Mouse (Mus musculus) c-Kit-positive CD71-positive TER-119-positive erythroid progenitor cells, embryonic 14.5 days (primary cell): ENCODE data around the gene Med12l.

Experiments used
- DNase-seq: peaks from one replicate; pipeline ENCODE4 v3.0.0-alpha.2; 2013; ENCODE audit warnings: low spot score

The Med12l gene

DNA sequence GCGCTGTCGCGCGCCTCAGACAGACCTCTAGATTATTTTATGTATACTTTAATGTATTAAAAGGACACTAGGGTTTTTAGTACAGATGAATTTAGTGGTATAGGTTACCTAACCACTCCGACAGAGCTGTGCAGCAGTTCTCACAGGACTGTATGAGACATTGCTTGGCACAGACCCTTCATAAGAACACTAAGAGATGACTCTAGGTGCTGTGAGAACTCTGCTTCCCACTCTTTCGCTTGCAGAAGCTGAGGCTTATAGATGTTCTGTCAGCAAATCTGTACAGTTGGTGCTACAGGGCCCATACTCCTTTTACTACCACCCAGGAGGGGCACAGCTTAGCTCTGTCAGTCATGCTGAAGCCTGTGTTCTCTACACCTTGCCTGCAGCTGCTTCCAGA lies 186.0 kb downstream of the Med12l start:
- DNase-seq, result no peak

DNA sequence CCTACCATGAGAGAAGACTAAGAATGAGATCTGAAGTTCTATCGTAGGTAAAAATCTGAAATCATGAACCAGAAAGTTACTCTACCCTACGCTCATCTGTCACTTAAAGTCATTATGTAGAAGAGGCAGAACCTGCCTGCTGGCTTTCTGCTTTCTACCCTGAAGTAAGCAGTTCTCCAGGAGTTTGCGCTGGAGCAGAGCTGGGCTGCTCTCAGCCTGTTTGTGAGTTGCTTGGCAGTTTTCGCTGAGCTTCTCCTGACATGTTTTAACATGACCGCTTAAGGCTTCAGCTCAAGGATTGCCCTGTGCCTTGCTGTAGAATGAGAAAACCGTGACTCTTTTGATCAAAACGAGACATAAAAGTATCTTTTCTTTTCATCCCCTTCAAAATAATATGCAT lies 188.5 kb downstream of the Med12l start:
- DNase-seq, result no peak

DNA sequence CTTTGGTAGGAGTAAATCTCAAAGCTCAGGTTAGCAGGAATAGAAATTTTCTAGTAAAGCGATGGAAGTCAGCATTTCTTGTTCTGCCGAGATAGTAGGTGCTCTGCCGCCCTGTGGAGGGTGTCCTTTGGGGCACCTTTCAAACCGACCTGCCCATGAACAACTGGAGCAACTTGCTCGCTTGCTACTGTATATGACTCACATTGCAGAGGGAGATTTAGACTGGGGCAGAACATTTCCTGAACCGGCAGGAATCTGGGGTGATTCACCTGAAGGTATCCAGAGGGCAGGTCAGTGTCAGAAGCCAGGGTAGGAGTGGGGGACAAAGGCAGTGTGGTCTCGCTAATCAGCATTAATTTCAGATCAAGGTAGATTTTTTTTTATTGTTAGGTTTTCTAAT lies 189.3 kb downstream of the Med12l start, which contains the start of gene Gpr87:
Gpr87 (minus strand) TSS at position 167 of the 400 bp plus-strand sequence.
- DNase-seq, result no peak

- DNase-seq, result no peak
Measured at GRCm38 (mm10) chr3:59197329-59197948, 191.8 kb downstream of the Med12l start.

DNA sequence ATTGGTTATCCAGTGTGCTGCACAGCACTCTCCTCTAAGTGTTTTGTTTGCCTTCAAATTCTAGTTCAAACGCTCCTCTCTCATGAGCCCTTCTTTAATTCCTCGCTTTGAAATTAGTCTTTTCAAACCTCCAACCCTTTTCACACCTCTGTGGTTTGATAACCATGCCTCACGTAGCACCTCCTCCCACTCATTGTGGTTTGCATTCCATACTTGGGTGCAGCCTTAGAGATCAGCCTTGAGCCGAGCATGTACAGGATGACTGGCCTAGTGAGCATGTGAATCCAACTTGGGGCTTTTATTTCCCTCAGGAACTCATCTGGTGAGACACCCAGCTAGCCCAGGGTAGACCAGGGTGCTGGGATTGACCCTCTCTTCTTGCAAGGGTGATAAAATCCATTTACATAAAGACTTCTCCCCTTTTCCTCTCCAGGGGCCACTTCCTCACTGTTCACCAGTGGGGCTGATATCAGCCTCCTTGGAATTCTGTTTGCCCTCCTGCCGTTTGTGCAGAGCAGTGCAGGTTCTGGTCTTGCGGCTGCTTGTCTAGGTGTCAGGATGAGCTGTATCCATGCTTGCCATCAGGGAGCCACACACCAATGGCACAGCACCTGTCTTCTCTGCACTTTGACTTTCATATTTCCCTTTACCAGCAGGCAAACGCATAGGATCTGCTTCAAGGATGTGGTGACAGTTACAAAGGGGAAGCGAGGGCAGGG lies 198.3 kb downstream of the Med12l start:
- no peak for DNase-seq

DNA sequence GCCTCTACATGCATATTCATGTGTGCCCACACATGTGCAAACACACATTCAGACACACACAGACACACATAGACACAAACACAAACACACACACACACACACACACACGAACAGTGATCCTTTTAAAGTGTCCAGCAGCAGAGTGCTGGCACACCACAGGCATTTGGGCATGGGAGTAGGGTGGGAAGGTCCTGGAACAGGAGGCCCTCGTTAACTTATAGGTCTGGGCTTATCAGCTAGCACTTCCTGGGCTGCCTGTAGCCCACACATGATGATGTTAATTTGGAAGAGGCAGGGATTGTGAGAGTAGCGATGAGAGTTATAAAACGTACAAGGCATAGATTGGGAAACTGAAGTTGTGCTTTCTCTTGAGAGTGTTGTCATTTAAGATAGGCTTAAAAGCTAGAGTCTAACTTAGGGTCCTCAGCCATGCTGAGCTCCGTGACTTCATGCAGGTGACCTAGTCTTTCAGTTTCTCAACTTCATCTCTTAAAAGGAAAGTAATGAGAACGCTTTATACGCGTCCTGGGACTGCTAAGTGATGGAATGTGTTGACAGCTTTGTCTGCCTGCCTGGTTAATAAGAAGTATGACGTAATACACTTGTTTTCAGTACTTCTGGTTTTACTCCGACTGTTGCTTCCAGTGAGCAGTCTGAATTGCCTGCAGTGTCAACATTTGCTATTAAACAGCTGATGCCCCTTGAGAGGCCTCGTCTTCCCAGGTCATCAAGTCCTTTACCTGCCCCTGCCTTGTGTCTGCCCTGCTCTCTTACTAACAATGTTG lies 199.3 kb downstream of the Med12l start:
- DNase-seq, result no peak

- no peak for DNase-seq
Measured at GRCm38 (mm10) chr3:59205941-59206340, 200.3 kb downstream of the Med12l start.

GRCm38 (mm10) chr3:59208650-59209548 lies 203.3 kb downstream of the Med12l start:
- DNase-seq, result peak; percentile 62

- no peak for DNase-seq
Measured at GRCm38 (mm10) chr3:59210089-59210488, 204.5 kb downstream of the Med12l start.

- no peak for DNase-seq
Measured at GRCm38 (mm10) chr3:59210727-59211126, 205.1 kb downstream of the Med12l start, which contains the start of gene P2ry13. TSS of gene P2ry13 (minus strand) at chr3:59210882.

GRCm38 (mm10) chr3:59211784-59212183 lies 206.2 kb downstream of the Med12l start:
- DNase-seq, result no peak

- no peak for DNase-seq
Measured at GRCm38 (mm10) chr3:59212404-59212803, 206.8 kb downstream of the Med12l start.

- no peak for DNase-seq
Measured at GRCm38 (mm10) chr3:59217211-59217610, 211.6 kb downstream of the Med12l start.

DNA sequence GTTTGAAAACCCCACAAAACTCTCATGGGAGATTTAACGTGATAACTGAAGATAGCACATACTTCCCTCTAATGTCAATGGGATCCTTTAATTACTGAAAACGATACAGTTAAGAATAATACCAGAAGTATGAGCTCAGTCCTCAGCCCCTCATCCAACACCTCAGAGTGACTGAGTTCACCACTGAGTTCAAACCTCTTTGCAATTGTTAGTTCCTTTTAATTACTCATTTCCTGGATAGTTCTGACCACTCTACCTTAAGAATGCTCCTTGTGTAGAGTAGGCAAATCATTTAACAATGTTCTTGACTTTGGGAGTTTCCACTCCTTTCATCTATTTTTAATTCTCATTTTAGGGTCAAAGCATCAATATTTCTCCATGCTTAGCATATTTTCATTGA lies 213.7 kb downstream of the Med12l start:
- no peak for DNase-seq

DNA sequence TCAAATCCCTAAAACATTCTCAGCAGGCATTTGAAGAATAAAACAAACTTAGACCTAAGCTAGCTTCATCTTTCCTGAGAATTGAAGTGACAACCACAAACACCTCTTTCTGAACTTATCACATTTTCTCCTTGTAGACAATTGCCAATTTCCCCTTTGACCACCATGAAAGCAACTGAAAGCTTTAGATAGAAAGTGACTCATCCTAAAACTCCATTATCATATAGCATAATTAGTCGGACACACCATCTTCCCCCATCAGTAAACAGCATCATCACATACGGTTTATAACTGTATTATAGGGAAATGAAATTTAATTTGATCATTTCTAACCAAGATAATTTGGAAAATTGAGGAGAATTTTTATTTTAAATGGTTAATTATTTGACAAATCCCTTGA lies 216.7 kb downstream of the Med12l start:
- DNase-seq, result no peak

DNA sequence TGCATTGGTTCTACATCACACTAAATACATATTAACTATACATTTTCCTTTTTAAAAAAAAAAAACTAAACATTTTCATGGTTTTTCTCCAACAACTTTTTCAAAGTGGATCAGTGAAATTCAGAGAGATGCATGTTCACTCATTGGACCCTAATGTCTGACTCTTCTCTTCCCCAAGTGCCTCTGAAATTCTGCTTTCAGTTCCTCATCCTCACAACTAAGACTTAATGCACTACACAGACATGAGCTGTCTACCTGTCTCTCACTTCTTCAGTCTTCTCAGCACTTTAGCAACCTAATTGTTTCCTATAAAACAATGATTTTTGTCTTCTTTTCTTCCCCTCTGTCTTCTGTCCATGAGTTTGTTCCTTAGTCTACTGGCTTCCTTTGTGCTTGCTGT lies 219.8 kb downstream of the Med12l start:
- DNase-seq, result no peak

DNA sequence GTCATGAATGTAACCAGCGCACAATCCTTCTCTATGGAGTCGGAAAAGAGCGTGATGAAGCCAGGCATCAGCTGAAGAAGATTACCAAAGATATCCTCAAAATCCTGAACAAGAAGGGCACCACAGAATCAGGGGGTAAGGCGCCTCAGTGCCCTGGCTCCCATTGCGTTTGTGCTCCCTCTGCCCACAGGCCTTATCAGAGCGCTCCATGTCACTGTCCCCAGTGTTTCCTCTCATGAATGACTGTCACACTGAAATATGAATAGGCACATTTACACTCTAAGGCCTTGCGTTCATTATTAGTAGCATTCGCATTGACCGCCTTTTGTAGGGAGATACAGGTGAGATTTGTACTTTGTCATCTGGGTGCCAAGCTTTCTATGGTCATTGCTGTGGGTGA lies 222.1 kb downstream of the Med12l start:
- DNase-seq, result no peak

- no peak for DNase-seq
Measured at GRCm38 (mm10) chr3:59228730-59229551, 223.3 kb downstream of the Med12l start.

GRCm38 (mm10) chr3:59230912-59231311 lies 225.3 kb downstream of the Med12l start:
- no peak for DNase-seq

GRCm38 (mm10) chr3:59234878-59235277 lies 229.3 kb downstream of the Med12l start:
- DNase-seq, result no peak

DNA sequence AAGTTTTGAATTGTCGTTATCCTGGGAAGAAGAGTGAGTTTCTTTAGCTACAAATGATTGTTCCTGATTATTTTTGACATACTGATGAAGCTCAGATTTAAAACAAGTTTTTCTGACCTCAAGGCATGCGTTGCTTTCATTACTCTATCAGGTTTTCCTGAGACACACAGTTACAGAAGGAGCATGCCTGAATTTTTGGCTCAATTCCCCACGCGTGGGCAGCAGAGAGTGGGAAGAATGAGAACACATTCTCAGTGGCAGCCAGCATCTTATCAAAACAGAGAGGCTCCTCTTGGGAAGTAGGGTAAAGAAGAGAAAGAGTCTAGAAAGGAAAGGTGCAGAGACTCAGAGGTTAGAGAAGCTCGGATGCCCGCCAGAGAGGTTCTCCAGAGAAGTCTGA lies 237.8 kb downstream of the Med12l start:
- DNase-seq, result no peak
